Mouse (Mus musculus) erythroid progenitor cell, adult 5-6 weeks (primary cell): ENCODE results near the gene Vegfb. TPM values are rescaled to one million over a fixed set of nuclear protein-coding genes. Genes with fewer than 3 reads are reported as not detected.
"Not testable (repeated sequence)": the region's sequence is repeated elsewhere in the genome, so short reads cannot be mapped to it uniquely, and the experiment has no call there.

Source experiments
- ATAC-seq: replicated peaks from 2 replicates; pipeline ENCODE4 v1.8.0; 2016; ENCODE audit warnings: moderate number of reproducible peaks, mild to moderate bottlenecking, moderate TSS enrichment, inconsistent platforms; ENCODE audit not compliant: poor library complexity, low FRiP score, severe bottlenecking
- total RNA-seq, 2 experiments: library from RNA; stranded (forward) in 1 of 2; stranded (reverse) in 1 of 2; fragments of 150-400 nt in 1 of 2; fragments of 186-747, 209-891 nt in 1 of 2; gene quantifications; 2 replicates each; pipeline versions ENCODE4 v1.2.3 to v1.2.4; 2015 to 2017; ENCODE audit warnings: low replicate concordance in 2 of 2

Gene Vegfb
- total RNA-seq, 2 experiments from 2014 or later: 0.98 to 22.2 TPM

GRCm38 (mm10) chr19:6993011-6993770 lies 5.7 kb upstream of the Vegfb start:
- 0 out of 2 replicates have a peak, but pooled peaks have one; percentile 7 for ATAC-seq

GRCm38 (mm10) chr19:6992011-6992858 lies 4.8 kb upstream of the Vegfb start, which contains the start of gene Dnajc4:
Dnajc4 (minus strand) TSS chr19:6992572.
- ATAC-seq: peak; percentile 91

- ATAC-seq: not testable (repeated sequence)
Observed at GRCm38 (mm10) chr19:6991166-6991565, 3.7 kb upstream of the Vegfb start.

GRCm38 (mm10) chr19:6990712-6991111 lies 3.3 kb upstream of the Vegfb start:
- no peak for ATAC-seq

DNA sequence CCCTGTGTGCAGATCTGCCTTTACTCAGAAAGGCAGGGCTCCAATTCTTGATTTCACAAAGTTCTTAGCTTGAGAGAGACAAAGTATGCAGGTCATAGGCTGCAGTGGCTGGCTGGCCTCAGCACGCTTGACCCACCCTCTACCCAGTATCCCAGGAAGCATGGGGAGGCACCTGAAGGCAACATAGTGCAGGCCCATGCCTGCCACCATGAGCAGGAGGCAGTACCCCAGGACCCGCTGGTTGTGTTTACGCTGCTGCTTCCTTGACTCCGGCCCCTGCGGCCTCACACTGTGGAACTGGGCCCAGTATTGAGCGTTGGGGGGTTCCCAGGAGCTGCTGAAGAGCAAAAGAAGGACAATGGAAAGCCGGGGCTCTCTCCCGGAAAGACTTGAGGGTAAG lies 1.8 kb upstream of the Vegfb start:
- no peak for ATAC-seq

- no peak for ATAC-seq
Observed at GRCm38 (mm10) chr19:6987904-6988285, 444 bp upstream of the Vegfb start.

DNA sequence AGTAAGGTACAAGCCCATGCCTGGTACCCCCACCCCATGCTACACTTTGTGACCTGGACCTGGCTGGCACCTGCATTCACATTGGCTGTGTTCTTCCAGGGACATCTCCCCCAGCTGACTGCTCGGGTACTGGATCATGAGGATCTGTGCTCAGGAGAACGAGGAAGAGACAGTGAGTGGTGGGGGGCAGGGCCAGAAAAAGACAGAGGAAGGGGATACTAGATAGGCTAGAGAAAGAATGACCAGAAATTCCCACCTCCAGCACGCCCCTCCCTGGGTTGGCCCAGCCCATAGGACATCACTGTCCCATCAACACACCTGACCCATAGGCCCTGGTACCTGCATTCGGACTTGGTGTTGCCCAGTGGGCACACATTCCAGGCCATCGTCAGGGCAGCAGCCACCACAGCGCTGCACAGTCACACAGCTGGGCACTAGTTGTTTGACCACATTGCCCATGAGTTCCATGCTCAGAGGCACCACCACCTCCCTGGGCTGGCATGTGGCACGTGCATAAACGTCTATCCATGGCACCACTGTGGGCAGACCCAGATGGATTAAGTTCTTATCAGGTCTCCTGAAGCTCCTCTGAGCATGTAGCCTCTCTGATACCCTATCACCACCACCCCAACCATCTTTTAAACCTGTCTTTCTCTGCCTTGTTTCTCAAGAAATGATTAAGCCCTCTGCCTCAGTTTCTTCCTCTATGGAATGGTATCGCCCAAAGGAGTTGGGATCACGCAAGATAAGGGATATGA lies 1.3 kb downstream of the Vegfb start:
- 0 out of 2 replicates have a peak, but pooled peaks have one; percentile 37 for ATAC-seq

- no peak for ATAC-seq
Observed at GRCm38 (mm10) chr19:6985300-6985699, 2.2 kb downstream of the Vegfb start.

GRCm38 (mm10) chr19:6983621-6984020 lies 3.8 kb downstream of the Vegfb start:
- no peak for ATAC-seq

DNA sequence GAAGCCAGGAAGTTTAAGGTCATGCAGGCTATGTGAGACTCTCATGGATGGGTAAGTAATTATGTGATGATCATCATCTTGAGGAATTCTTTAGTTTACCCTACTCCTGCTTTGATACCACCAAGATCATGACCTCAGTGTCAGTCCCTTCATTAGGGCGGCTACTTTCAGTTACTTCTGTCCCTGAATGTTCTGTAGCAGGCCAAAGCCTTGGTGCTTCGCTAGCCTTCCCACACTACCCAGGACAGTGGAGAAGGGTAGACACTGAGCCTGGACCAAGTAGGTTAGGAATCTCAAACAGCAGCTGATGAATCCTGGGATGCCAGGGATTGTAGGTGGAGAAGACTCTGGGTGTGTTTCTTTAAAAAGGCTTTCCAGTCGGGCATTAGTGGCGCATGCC lies 6.0 kb downstream of the Vegfb start:
- ATAC-seq: no peak

- ATAC-seq: peak; percentile 80
Observed at GRCm38 (mm10) chr19:6980381-6981093, 6.9 kb downstream of the Vegfb start, which contains the start of gene Fkbp2. Fkbp2 (minus strand) TSS chr19:6980501.

- ATAC-seq: peak; percentile 85
Observed at GRCm38 (mm10) chr19:6979486-6980380, 7.7 kb downstream of the Vegfb start.

- ATAC-seq: no peak
Observed at GRCm38 (mm10) chr19:6979001-6979479, 8.4 kb downstream of the Vegfb start.

DNA sequence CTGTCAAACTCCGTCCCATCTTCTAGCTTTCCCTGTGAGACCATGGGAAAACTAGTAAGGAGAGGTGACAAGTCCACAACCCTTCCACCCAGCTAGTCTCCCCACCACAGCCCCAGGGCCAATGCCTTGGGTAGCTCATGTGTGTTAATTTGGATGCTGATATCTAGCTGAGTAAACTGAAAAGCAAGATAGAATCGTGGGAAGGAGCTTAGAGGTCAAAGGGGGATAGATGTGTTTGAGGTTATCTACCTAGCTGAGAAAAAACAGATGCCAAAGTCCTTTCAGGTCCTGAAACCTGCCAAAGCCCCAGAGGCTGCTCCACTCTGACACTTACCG lies 8.8 kb downstream of the Vegfb start:
- no peak for ATAC-seq

GRCm38 (mm10) chr19:6977759-6978638 lies 9.5 kb downstream of the Vegfb start:
- no peak for ATAC-seq

DNA sequence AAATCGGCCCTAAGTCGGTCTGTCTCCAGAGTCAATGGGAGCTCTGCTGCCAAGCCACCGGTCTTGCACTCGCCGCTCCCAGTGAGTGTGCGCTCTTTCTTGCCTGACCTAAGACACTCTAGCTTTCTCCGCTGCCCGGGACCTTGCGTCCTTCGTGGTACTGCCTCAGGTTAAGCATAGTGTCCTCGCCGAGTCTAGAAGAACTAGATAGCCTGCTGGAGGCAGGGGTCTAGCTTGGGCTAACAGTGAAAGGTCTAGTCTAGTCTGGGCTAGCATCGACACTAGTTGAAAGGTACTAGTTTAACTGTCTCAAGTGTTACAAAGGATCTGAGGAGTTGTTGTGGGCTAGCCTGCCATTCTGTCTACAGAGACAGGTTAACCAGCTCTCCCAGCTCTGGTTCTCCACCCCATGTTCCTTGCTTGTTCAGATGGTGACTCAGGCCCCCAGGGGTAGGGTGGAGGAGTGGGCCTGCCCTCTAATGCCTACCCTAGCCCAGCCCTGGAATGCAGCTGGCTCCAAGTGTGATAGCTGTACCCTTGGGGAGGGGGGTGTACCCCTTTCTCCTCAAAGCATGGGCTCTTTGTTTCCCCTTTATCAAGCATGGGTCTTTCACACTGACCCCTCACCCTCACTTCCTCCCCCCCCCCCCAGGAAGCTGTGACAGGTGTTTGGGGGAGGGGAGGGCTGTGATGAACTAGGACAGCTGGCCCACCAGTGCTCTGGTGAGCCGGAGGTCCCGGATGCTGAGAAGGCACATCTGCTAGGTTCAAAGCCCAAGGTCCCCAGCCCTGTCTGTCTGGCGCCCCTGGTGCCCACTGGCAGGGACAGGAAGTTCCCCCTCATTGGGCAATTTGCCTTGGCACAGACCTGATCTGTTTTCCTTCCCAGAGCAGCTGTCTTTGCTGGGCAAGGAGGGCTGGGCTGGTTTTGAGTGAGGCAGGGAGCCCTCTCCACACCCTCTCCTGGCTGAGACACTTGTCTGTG lies 11.6 kb downstream of the Vegfb start, which contains the start of gene Plcb3:
Gene Plcb3 (minus strand): TSS at position 934 of the 985 bp plus-strand sequence.
- ATAC-seq: no peak
